Mouse (Mus musculus) liver, postnatal 0 days (tissue): ENCODE measurements around the gene Enthd1. TPM values are rescaled to one million over a fixed set of nuclear protein-coding genes. Genes with fewer than 3 reads are reported as not detected.

Experiments
- ATAC-seq: fragments of 200-750 bp; cut with Nextera tagmentation; 2 replicates; pipeline ENCODE4 v1.8.0; 2017; ENCODE audit warnings: mild to moderate bottlenecking, moderate library complexity
- DNase-seq: peaks from one replicate; pipeline ENCODE4 v3.0.0-alpha.2; 2016
- H3K27ac ChIP-seq: fragments of 300-500 bp; sonication (generic); 2 replicates; pipeline ENCODE4 v1.5.1; 2014; ENCODE audit warnings: antibody characterized with exemption, moderate library complexity, mild to moderate bottlenecking, low read depth
- H3K27me3 ChIP-seq: fragments of 300-500 bp; sonication (generic); 2 replicates; pipeline ENCODE4 v1.6.1; 2014; ENCODE audit warnings: low read length, control low read depth, mixed read lengths; ENCODE audit not compliant: insufficient read depth
- H3K36me3 ChIP-seq: fragments of 300-500 bp; sonication (generic); replicated peaks from 2 replicates; pipeline ENCODE4 v1.6.1; 2014; ENCODE audit warnings: mild to moderate bottlenecking, control low read depth, low read length, moderate library complexity, mixed read lengths; ENCODE audit not compliant: insufficient read depth
- H3K4me1 ChIP-seq: fragments of 300-500 bp; sonication (generic); 2 replicates; pipeline ENCODE4 v1.6.1; 2014; ENCODE audit warnings: antibody characterized with exemption, mild to moderate bottlenecking, control low read depth; ENCODE audit not compliant: insufficient read depth
- H3K4me2 ChIP-seq: fragments of 300-500 bp; sonication (generic); 2 replicates; pipeline ENCODE4 v1.6.1; 2014; ENCODE audit warnings: low read depth, mild to moderate bottlenecking, low read length, moderate library complexity, mixed read lengths
- H3K4me3 ChIP-seq: fragments of 300-500 bp; sonication (generic); 2 replicates; pipeline ENCODE4 v1.5.1; 2014; ENCODE audit warnings: low read depth, low read length
- H3K9ac ChIP-seq: fragments of 300-500 bp; sonication (generic); replicated peaks from 2 replicates; pipeline ENCODE4 v1.6.1; 2014; ENCODE audit warnings: mild to moderate bottlenecking, moderate library complexity
- H3K9me3 ChIP-seq: fragments of 300-500 bp; sonication (generic); 2 replicates; pipeline ENCODE4 v1.6.1; 2016; ENCODE audit warnings: mild to moderate bottlenecking, control low read depth, low read length, mixed read lengths
- CTCF ChIP-seq: sonication (generic); IDR thresholded peaks from 2 replicates; pipeline ENCODE4 v1.5.1; 2016; ENCODE audit warnings: antibody characterized with exemption, low read depth
- EP300 ChIP-seq: IDR thresholded peaks from 2 replicates; pipeline ENCODE4 v1.6.1; 2016; ENCODE audit warnings: antibody characterized with exemption, low read depth, mild to moderate bottlenecking
- WGBS: fragments of 180-500 bp; shearing (Covaris S2); extraction: QIAGEN DNeasy Blood & Tissue Kit; methylation state at CpG from one replicate; pipeline ENCODE4 v1.1.7; 2014; ENCODE audit not compliant: insufficient replicate concordance; 5-methylcytosine and 5-hydroxymethylcytosine counted together
- polyA plus RNA-seq: library from polyadenylated mRNA; unstranded; fragments of >200 nt; fragmentation: Nextera tagmentation; extraction: Ambion mirVana; gene quantifications from 2 replicates; pipeline ENCODE4 v1.2.1, GENCODE M21; 2015

Enthd1 gene
- not detected in 2 replicates for polyA plus RNA-seq

- Histone ChIP-seq H3K27me3 (peaks cover 4% of the 10 kb centered on the region; the same call in 1 of the 2 replicates), H3K9ac (no peak within 1 kb of the TSS), H3K4me3 (no peak within 1 kb of the TSS), H3K9me3 (no peaks in the 10 kb centered on the region), H3K4me1 (no peaks in the 10 kb centered on the region), H3K36me3 (no peaks in the 10 kb centered on the region), H3K4me2 (no peak within 1 kb of the TSS), H3K27ac (no peak within 1 kb of the TSS)
- ATAC-seq, result no peak
- 67% methylated on average over 19 of the region's 19 CpGs for WGBS
- no peak for TF ChIP-seq EP300
- TF ChIP-seq CTCF, result no peak
- no peak for DNase-seq
Observed at GRCm38 (mm10) chr15:80565106-80565665, at the start of gene Enthd1. Enthd1 (minus strand) TSS chr15:80565156.

DNA sequence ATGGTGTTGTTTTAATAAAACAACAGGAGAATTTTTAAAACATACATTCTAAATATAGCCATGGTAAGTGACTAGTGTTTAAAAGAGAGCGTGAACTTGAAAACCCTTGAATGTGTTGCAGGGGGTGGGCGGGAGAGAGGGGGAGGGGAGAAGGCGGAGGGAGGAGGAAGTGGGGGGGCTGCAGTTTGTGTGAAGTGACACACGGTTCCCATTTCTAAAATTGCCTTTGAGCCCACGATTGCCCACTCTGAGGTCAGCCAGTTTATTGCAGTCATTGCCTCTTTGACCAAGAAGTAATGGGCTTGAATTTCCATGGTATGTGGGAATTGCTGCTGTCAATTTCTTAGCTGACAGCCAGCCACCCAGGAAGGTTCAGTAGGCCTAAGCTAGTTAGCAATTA lies 48.9 kb upstream of the Enthd1 start:
- Histone ChIP-seq H3K4me1 (peaks cover 19% of the 10 kb centered on the region), H3K27me3 (peaks cover 7% of the 10 kb centered on the region; the same call in 1 of the 2 replicates), H3K36me3 (no peaks in the 10 kb centered on the region), H3K4me2 (no peak overlapping the region), H3K27ac (no peak overlapping the region), H3K9me3 (no peaks in the 10 kb centered on the region), H3K9ac (no peak overlapping the region), H3K4me3 (no peak overlapping the region)
- TF ChIP-seq EP300 (no peak), CTCF (no peak)
- no peak for DNase-seq
- WGBS, result 42% methylated on average over 5 of the region's 5 CpGs
- ATAC-seq, result no peak

- no peak for DNase-seq
- ATAC-seq, result no peak
- Histone ChIP-seq H3K27ac (no peak overlapping the region), H3K4me1 (peaks cover 17% of the 10 kb centered on the region), H3K27me3 (peaks cover 7% of the 10 kb centered on the region; the same call in 1 of the 2 replicates), H3K4me3 (no peak overlapping the region), H3K9ac (no peak overlapping the region), H3K36me3 (no peaks in the 10 kb centered on the region), H3K9me3 (no peaks in the 10 kb centered on the region), H3K4me2 (no peak overlapping the region)
- 64% methylated on average over 5 of the region's 5 CpGs for WGBS
- TF ChIP-seq EP300 (no peak), CTCF (no peak)
Observed at GRCm38 (mm10) chr15:80611478-80611877, 46.5 kb upstream of the Enthd1 start.

GRCm38 (mm10) chr15:80610335-80610734 lies 45.4 kb upstream of the Enthd1 start:
- ATAC-seq (no peak), DNase-seq (no peak)
- whole genome bisulfite sequencing, result 56% methylated on average over 2 of the region's 2 CpGs
- Histone ChIP-seq H3K4me1 (peaks cover 9% of the 10 kb centered on the region), H3K36me3 (no peaks in the 10 kb centered on the region), H3K9ac (no peak overlapping the region), H3K27ac (no peak overlapping the region), H3K9me3 (no peaks in the 10 kb centered on the region), H3K27me3 (0 out of 2 replicates have a peak, but pooled peaks cover 3% of the 10 kb centered on the region), H3K4me3 (no peak overlapping the region), H3K4me2 (no peak overlapping the region)
- TF ChIP-seq EP300 (no peak), CTCF (no peak)

GRCm38 (mm10) chr15:80607970-80608369 lies 43.0 kb upstream of the Enthd1 start:
- Histone ChIP-seq H3K9me3 (no peaks in the 10 kb centered on the region), H3K27ac (no peak overlapping the region), H3K9ac (no peak overlapping the region), H3K4me3 (no peak overlapping the region), H3K36me3 (no peaks in the 10 kb centered on the region), H3K4me1 (peaks cover 3% of the 10 kb centered on the region; the same call in 1 of the 2 replicates), H3K27me3 (no peaks in the 10 kb centered on the region), H3K4me2 (no peak overlapping the region)
- no peak for TF ChIP-seq CTCF
- TF ChIP-seq EP300, result no peak
- DNase-seq, result no peak
- no peak for ATAC-seq
- 77% methylated on average over 3 of the region's 3 CpGs for WGBS

- Histone ChIP-seq H3K9me3 (no peaks in the 10 kb centered on the region), H3K4me2 (no peak overlapping the region), H3K36me3 (no peaks in the 10 kb centered on the region), H3K4me1 (peaks cover 7% of the 10 kb centered on the region), H3K27ac (no peak overlapping the region), H3K4me3 (no peak overlapping the region), H3K9ac (no peak overlapping the region), H3K27me3 (no peaks in the 10 kb centered on the region)
- 84% methylated on average over 6 of the region's 6 CpGs for WGBS
- no peak for ATAC-seq
- no peak for TF ChIP-seq EP300
- TF ChIP-seq CTCF, result no peak
- DNase-seq, result no peak
Observed at GRCm38 (mm10) chr15:80604026-80604425, 39.1 kb upstream of the Enthd1 start.
